Mouse (Mus musculus) ovary, postnatal 14 days (tissue): Measurements from ENCODE around the gene Cxcr5.

ENCODE experiments used
- DNase-seq: peaks from one replicate; pipeline ENCODE4 v3.0.0; 2022; ENCODE audit warnings: low spot score

The Cxcr5 gene

DNA sequence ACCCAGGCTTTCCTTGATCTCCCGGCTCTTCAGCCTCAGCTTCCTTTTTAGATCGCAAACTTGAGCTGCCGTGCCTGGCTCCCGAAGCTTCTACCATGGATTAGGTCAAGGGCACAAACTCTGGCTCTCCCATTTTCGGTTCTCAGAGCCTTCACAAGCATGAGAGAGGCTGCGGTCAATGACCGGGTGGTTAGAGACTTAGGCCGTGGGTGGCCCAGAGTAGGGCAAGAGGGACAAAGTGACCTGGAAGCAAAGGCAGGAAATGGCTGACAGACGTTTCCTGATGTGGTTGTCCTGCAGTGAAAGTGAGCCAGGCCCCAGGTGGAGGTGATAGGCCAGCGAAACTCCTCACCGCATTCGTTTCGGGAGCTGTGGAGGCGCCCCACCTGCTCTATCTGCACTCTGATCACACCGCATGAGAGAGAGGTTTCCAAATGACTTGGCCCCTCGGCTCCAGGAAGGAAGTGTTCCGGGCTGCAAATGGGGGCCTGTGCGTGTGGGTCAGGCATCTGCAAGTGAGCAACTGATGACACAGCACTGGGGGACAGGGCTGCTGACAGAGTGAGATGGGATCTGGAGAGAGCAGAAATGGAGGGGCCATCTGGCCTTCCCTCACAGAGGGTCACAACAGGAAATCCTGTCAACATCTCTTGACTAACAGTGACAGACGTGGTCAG, 23.9 kb downstream of the Cxcr5 start:
- DNase-seq, result no peak

DNA sequence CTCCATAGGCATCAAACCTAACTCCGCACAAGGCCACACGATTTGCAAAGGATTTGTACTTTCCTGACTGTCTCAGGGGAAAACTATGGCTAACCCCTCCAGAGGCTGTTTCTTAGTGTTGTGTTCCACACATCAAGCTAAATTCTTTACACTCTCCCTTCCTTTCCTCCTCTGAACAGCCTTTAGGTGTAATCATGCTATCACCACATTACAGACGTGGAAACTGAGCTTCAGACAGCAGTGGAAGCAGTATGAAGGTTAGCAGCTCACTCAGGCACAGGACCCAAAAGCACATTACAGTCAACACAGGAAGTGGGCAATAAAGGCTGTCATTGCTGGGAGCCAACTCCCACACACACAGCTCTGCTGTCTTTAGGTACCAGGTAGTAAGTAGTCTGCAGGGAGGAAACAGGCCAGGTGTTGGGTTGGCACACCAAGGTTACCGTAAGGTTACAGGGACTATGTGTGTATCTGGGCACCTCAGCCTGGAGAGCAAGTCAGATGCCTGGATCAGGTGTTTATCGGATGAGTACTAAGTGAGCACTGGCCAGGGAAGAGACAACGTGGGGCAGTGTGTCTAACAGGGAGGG, 28.6 kb downstream of the Cxcr5 start:
- DNase-seq, result no peak

- DNase-seq, result no peak
Measured at GRCm38 (mm10) chr9:44528340-44528739, 33.3 kb downstream of the Cxcr5 start.

DNA sequence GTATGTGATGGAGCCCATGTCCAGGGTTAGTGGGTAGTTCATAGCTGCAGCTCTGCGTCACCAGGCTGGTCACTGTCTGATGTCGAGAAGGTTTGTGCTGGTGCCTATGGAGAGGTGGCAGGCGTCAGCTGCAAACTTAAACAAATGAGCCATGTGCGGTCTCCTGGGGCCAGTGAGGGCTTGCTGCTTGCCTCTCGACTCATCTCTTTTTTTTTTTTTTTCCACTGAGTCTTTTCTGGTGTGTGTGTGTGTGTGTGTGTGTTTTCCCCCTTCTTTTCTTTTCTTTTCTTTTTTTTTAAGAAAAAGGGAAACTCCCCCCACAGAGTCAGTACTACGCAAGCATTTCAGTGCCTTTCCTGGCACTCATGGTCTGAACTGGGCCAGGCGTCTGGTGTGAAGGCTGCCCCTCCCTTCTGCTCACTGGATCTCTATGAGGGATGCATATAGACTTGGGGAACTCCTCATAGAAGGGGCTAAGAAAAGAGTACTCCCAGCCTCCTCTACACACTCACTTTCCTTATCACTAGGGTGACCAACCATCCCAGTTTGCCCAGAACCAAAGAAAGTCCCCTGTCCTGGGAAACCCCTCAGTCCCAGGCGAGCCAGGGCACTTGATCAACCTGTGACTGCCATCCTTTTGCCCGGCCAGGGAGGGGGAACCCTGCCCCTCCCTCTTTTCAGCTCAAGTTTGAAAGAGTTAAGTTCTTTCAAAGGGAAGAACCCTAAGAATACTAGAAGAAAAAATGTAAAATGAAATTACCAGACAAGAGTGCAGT, 35.2 kb downstream of the Cxcr5 start:
- no peak for DNase-seq

DNA sequence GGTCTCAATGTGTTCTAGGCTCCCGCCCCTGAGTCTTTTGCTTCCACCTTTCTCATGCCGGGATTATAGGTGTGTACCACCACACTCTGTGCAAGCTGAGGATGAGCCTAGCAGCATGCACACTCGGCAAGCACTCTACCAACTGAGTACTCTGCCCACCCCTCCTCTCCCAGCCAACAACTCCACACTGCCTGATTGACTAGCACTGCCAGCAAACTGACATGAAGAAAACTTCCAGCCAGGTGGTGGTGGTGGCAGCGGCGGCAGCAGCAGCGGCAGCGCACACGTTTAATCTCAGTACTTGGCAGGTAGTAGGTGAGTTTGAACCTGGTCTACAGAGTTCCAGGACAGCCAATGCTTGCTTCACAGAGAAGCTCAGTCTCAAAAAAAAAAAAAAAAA, 36.1 kb downstream of the Cxcr5 start:
- no peak for DNase-seq

- no peak for DNase-seq
Measured at GRCm38 (mm10) chr9:44525001-44525400, 36.7 kb downstream of the Cxcr5 start.

DNA sequence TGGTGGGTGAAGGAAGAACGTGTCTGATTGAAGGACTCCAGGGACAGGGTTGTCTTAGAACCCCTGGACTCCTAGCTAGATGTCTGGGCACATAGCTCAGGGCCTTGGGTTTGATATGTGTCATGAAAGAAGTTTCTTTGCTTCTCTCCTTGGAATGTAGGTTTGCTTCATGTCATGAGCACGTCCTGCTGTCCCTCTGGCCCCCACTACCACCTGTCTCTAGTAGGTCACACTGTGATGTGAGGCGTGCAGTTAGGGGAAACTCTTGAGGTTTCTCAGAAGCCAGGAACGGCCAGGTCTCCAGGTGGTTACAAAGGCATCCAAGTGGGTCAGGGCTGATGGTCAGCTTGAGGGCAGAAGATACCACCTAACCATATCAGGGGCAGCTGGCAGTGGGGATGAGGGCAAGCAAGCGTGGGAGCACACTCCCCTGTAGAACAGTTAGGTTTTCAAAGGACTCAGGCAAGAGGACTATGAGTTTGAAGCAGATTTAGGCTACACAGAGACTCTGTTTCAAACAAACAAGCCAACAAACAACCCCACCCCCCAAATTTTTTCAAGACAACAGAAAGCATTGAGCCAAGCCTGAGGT, 37.3 kb downstream of the Cxcr5 start:
- DNase-seq, result no peak

DNA sequence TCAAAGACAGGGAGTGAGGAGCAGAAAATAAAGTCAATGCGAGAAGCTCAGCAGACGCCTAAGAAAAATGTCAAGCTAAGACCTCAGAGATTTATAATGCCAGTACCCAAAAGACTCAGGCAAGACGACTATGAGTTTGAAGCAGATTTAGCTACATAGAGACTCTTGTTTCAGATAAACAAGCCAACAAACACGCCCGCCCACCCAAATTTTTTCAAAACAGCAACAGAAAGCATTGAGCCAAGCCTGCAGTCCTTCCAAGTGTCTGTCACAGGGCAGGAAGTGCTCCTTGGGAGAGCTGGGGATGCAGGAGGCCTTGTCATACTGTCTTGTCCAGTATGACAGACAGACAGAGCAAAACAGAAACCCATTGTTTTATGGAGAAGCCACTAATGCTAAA, 38.0 kb downstream of the Cxcr5 start:
- no peak for DNase-seq

DNA sequence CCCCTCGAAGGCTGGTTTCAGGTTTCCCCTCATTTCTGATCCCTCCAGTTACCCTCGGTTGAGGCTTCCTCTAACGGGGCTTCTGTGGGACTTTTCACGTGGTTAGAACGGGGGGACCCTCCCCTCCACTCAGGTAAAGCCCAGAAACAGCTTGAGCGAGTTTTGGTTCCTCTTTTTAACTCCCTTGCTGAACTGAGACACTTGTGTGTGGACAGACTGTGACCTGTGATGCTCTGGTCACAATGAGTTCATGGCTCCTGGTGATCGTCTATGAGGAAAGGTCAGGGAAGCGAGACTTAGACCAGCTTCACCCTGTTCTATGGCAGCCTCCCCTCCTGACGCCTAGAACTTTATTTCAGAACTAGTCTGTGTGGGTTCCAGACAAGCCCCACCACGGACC, 39.8 kb downstream of the Cxcr5 start:
- DNase-seq, result no peak

DNA sequence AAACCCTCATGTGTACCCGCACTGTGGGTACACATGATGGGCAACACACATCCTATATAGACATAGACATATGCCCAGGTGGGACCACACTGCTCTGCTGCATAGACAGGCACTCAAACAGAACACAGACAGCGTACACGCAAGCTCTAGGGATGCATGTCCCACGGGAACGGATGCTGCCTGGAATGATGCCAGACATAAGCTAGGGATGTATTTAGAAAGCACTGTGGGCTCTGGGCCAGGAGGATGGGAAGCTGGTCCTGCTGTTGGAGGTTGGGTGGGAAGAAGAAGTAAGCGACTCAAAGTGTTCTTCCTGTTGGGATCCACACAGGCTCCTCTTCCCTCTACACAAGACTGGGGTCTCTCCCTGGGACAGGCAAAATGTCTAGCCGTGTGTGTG, 43.6 kb downstream of the Cxcr5 start:
- DNase-seq, result no peak

DNA sequence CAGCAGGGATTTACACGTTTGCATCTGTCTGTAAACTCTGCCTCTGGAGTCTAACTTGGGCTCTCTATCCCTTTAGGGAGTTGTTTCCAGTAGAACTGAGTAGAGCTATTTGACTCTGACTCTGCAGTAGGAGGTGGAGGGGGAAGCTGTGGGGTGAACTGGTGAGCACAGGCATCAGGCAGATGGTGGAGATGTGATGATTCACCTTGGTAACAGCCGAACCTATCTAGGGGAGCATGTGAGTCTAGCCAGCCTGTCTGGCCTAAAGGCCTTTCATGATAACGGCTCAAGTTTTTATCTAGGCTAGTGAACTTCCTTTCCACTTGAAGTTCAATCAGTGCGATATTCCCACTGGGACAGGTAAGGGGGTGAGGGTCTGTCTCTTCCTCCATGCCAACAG, 44.3 kb downstream of the Cxcr5 start:
- DNase-seq, result no peak

- no peak for DNase-seq
Measured at GRCm38 (mm10) chr9:44515891-44516290, 45.8 kb downstream of the Cxcr5 start.

DNA sequence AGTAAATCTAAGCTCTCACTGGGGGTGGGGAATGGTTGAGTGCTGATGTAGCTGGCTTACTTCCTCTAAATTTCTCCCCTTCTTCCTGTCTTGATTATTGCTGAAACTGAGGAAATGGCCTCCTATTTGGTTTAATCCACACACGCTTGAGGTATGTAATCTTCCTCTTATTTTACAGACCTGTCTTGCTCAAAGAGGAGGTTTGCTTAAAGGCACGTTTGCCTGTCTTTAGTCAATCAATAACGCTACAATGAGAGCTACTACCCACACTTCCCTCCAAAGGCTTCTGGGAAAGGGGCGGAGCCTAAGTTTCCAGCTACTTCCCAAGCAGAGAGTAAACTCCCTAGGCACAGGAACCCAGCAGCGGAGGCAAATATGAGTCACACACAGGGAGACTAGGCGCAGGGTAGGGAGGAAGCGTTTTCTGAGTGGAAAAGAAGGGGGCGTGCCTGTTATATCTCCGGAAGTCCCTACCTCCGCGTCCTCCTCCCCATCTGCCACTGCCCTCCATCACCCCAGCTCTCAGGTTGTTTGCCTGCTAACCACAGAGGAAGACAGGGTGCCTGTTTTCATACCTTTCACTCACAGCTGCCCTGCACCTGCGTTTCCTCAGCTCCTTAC, 46.4 kb downstream of the Cxcr5 start:
- no peak for DNase-seq

DNA sequence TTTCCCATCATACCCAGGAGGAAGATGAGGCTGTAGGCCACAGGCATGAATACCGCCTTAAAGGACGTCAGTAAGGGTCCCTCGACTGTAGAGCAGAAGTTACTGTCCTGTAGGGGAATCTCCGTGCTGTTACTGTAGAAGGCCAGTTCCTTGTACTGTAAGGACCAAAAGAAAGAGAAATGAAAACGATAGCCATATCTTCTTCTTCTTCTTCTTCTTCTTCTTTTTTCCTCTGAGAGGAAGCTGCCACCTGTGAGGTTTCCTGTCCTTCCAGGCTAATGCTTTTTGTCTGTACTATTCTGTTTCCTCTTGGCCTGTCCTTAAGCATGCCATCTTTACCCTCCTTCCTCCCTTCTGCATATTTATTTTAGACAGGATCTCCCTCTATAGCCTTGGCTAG, 47.5 kb downstream of the Cxcr5 start:
- no peak for DNase-seq

GRCm38 (mm10) chr9:44513610-44514009, 48.1 kb downstream of the Cxcr5 start:
- no peak for DNase-seq

DNA sequence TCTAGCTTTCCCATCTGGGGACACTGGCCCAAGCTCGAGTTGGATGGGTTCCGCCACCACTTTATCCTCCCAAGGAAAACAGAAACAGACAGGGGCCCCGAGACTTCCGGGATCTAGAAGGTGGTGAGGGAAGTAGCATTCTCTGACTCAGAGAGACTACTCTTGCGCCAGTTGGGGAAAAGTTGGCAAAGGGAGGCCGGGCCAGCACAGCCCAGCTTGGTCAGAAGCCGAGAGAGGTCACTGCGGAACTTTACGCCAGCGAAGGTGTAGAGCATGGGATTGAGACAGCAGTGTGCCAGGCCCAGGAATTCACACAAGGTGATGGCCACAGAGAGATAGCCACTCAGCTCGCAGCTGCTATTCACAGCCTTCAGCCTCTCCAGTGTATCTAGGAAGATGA, 48.6 kb downstream of the Cxcr5 start:
- DNase-seq, result no peak

DNA sequence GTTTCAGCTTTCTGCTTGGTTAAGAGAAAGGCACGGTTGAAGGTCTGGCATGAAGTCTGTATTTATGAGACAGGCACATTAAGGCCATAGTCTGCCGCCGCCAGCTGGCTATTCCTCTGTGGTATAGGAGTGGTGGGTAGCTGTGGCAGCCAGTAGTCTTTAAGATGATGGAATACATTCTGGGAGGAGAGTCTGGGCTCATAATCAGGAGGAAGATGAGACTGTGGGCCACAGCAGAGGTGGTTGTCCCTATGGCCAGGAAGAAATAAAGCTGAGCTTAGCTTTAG, 49.0 kb downstream of the Cxcr5 start:
- no peak for DNase-seq

GRCm38 (mm10) chr9:44511935-44512716, 49.6 kb downstream of the Cxcr5 start:
- no peak for DNase-seq

DNA sequence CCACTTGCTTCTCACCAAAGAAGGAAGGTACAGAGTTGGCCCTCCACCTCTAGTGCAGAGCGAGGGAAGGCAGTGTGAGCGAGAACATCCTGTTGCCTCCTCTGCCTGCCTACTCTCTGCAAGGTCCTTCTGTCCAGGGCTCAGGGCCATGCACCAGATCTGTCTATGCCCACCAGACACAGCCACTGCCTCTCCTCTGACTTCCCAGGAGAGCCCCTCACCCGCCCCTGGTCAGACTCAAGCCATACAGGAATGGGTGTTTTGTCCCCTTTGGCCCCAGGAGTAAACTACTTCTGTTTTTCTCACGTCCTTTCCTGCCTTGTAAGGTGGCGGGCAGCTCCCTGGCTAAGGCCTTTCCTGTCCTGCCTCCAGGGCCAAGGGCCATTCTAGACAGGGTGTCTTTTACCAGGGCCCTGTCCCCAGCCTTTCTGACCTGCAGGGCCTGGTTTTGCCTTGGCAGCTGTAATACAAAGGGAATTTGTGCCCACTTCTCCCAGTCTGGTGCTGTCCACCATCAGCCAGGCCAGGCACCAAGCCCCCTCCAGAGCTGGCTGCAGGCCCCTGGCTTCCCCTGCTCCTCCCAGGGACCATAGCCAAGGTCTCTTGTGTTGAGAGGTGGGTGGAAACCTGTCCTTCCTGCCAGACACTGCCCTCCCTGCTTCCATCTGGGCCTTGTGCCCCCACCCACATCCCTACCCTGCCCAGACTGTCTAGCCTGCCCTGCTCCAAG, 50.6 kb downstream of the Cxcr5 start:
- DNase-seq, result no peak

DNA sequence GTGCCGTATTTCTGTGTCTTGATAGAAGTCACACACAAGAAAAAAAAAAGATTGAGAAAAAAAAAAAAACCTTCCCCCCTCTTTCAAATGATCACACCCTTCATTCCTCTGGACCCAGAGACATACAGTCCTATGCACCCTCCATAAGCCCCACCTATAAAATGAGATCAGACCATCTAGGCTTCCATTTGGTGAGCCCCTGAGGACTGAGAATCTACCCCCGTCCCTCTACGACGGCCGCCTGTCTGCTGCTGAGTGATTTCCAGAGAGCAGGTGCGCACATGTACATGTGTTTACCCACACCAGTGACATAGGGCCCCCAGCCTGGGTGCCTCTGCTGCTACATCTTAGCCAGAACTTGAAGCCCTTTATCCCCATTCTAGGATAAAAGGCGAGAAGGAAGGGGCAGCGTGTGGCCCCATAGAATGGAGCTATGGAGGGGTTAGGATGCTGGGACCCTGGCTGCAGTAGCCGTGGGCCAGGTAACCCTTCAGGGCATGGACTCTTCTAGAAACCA, 51.3 kb downstream of the Cxcr5 start:
- DNase-seq, result no peak
